Mouse (Mus musculus): ENCODE measurements around the gene Cd44.

GRCm38 (mm10) chr2:102873194-102873593, 28.3 kb downstream of the Cd44 start:
- TF ChIP-seq CTCF (IDR thresholded peaks at IDR 0.05; ENCODE audit: borderline replicate concordance, insufficient read depth, low read depth, low read length) = no peak
- TF ChIP-seq POLR2A (IDR thresholded peaks at IDR 0.05; ENCODE audit: borderline replicate concordance, insufficient read depth, low read length) = no peak
